Mouse (Mus musculus) layer of hippocampus, adult 18-20 months (tissue): Measurements from ENCODE around the gene Rassf3. TPM values are rescaled to one million over a fixed set of nuclear protein-coding genes. Genes with fewer than 3 reads are reported as not detected.

ENCODE experiments used
- DNase-seq, 2 experiments: peaks; one replicate each; pipeline ENCODE4 v3.0.0; 2022; ENCODE audit warnings: low spot score in 2 of 2
- total RNA-seq, 2 experiments: library from RNA; stranded (reverse); gene quantifications; 2 replicates each; pipeline ENCODE4 v1.2.3; 2021

Gene Rassf3
- total RNA-seq, 2 experiments from 2014 or later, result 9.6 to 9.8 TPM

- no peak for DNase-seq
Measured at GRCm38 (mm10) chr10:121492608-121493315, 16.6 kb upstream of the Rassf3 start.

GRCm38 (mm10) chr10:121489941-121490340, 13.8 kb upstream of the Rassf3 start:
- no peak for DNase-seq

GRCm38 (mm10) chr10:121488623-121489299, 12.6 kb upstream of the Rassf3 start:
- peak in 1 of 2 experiments; percentile 48 for DNase-seq

- DNase-seq, result no peak
Measured at GRCm38 (mm10) chr10:121487716-121488115, 11.6 kb upstream of the Rassf3 start.

GRCm38 (mm10) chr10:121486350-121486749, 10.2 kb upstream of the Rassf3 start:
- DNase-seq, result no peak

- DNase-seq, result no peak
Measured at GRCm38 (mm10) chr10:121483364-121483763, 7.2 kb upstream of the Rassf3 start.

- no peak for DNase-seq
Measured at GRCm38 (mm10) chr10:121481141-121481540, 5.0 kb upstream of the Rassf3 start.

GRCm38 (mm10) chr10:121479987-121480386, 3.8 kb upstream of the Rassf3 start:
- no peak for DNase-seq

GRCm38 (mm10) chr10:121477433-121477832, 1.3 kb upstream of the Rassf3 start:
- DNase-seq, result no peak

- DNase-seq, result no peak
Measured at GRCm38 (mm10) chr10:121476968-121477337, 806 bp upstream of the Rassf3 start.

- DNase-seq, result no peak
Measured at GRCm38 (mm10) chr10:121475672-121476146, 438 bp downstream of the Rassf3 start.

GRCm38 (mm10) chr10:121475101-121475671, 961 bp downstream of the Rassf3 start:
- DNase-seq, result no peak

- no peak for DNase-seq
Measured at GRCm38 (mm10) chr10:121474288-121474687, 1.9 kb downstream of the Rassf3 start.

GRCm38 (mm10) chr10:121473723-121474215, 2.4 kb downstream of the Rassf3 start:
- DNase-seq, result no peak

- DNase-seq, result peak in 1 of 2 experiments; percentile 52
Measured at GRCm38 (mm10) chr10:121472593-121473217, 3.4 kb downstream of the Rassf3 start.

GRCm38 (mm10) chr10:121471570-121472197, 4.5 kb downstream of the Rassf3 start:
- DNase-seq, result no peak

- no peak for DNase-seq
Measured at GRCm38 (mm10) chr10:121469625-121470024, 6.5 kb downstream of the Rassf3 start.

- DNase-seq, result no peak
Measured at GRCm38 (mm10) chr10:121468985-121469384, 7.2 kb downstream of the Rassf3 start.

- DNase-seq, result no peak
Measured at GRCm38 (mm10) chr10:121468261-121468660, 7.9 kb downstream of the Rassf3 start.

- no peak for DNase-seq
Measured at GRCm38 (mm10) chr10:121467792-121468191, 8.4 kb downstream of the Rassf3 start.

GRCm38 (mm10) chr10:121467016-121467415, 9.1 kb downstream of the Rassf3 start:
- no peak for DNase-seq
